Mouse (Mus musculus) G1E (cell line): ENCODE measurements around the gene Cd180.

Source experiments
- CTCF ChIP-seq: IDR thresholded peaks from 2 replicates; pipeline ENCODE4 v1.5.1; 2012; ENCODE audit warnings: low read depth, low read length, inconsistent platforms, mixed read lengths
- GATA2 ChIP-seq: IDR thresholded peaks from 2 replicates; pipeline ENCODE4 v1.6.1; 2012; ENCODE audit warnings: low read depth, low read length, inconsistent platforms, borderline replicate concordance

- no peak for TF ChIP-seq CTCF
- TF ChIP-seq GATA2 = no peak
Measured at GRCm38 (mm10) chr13:102670503-102670902, 22.9 kb upstream of the Cd180 start.
